Mouse (Mus musculus): ENCODE measurements around the gene Uvrag.

DNA sequence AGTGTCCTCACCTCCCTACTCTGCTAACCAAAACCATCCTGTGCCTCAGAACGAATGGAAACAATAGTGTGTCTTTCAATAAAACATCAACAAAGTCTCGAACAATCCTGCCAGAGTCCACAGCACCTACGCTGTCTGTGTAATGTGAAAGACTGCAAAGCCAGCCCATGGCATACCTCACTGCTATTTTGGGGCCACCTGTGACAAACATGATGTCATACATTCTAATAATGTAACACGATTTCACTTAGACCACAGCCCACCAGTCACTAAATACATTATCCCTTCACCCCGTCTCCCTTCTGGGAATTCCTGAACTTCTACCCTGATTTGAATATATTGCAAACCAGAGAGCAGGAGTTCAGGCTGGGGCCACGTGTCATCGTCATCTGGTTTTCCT is 173.3 kb downstream of the Uvrag start:
- TF ChIP-seq POLR2A (IDR thresholded peaks at IDR 0.05; ENCODE audit: extremely low read depth, insufficient read depth, low read length) (no peak), CTCF (IDR thresholded peaks at IDR 0.05; ENCODE audit: low read depth, low read length) (no peak)
